Mouse (Mus musculus): ENCODE data around the gene Ffar3. TPM values are rescaled to one million over a fixed set of nuclear protein-coding genes. Genes with fewer than 3 reads are reported as not detected.

The Ffar3 gene
- polyA plus RNA-seq (2015; fragmentation: Nextera tagmentation; extraction: Ambion mirVana), result not detected in 2 replicates

DNA sequence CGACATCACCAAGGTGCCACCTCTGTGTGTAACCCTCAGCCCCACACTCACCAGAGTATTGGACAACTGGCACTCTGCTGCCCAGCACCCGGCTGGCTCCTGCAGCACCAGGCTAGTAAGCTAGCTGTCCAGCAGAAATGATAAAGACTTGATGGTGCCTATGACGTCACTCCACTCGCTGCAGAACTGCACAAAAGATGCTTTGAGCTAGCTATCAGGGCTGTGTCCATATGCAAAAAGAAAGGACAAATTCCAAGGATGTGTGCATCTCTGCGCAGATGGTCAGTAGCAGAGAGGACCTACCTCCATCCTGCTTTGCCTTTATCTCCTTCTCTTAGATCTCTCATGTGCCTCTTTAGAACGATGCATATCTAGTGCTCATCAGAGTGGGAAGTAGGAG lies at the start of gene Ffar3:
Gene Ffar3, minus strand, starts transcription at position 101 of the 400 bp plus-strand sequence.
- H3K9ac ChIP-seq, result no peak within 1 kb of the TSS
- WGBS, result 86% methylated on average over 6 of the region's 6 CpGs

DNA sequence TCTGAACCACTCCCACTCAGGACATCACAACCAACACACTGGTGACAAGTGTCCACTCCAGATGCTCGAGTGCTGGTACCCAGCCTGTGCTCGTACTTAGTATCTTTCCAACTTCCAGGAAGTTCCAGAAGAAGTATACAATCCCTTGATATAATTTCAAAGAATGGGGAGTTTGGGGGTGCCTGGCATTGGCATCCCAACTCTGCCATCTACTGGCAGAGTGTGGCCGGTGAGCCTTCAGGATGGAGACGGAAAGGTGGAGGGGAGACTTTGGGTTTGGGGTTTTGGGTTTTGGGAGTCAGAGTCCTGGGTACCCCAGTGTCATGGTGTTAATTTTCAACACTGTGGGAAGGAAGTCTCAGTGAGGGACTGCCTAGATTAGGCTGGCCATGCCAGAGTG lies 48.1 kb upstream of the Ffar3 start:
- no peak overlapping the region for H3K27ac ChIP-seq
- 60% methylated on average over 4 of the region's 4 CpGs for WGBS
- no peak overlapping the region for H3K9ac ChIP-seq
- no peak for ATAC-seq
- no peaks in the 10 kb centered on the region for H3K36me3 ChIP-seq (ENCODE audit: poor library complexity, severe bottlenecking)
- H3K27me3 ChIP-seq, result 0 out of 2 replicates have a peak, but pooled peaks cover 8% of the 10 kb centered on the region
- H3K4me2 ChIP-seq, result no peak overlapping the region
- no peak overlapping the region for H3K4me3 ChIP-seq
- H3K4me1 ChIP-seq, result peaks cover 10% of the 10 kb centered on the region
- no peaks in the 10 kb centered on the region for H3K9me3 ChIP-seq (replicated peaks)

More for the DNA sequence above, at the start of gene Ffar3:
- Histone ChIP-seq H3K36me3 (ENCODE audit: poor library complexity, severe bottlenecking) (no peaks in the 10 kb centered on the region), H3K4me3 (no peak within 1 kb of the TSS), H3K9me3 (replicated peaks) (no peaks in the 10 kb centered on the region), H3K27ac (no peak within 1 kb of the TSS), H3K4me2 (no peak within 1 kb of the TSS), H3K4me1 (no peaks in the 10 kb centered on the region), H3K27me3 (peaks cover 13% of the 10 kb centered on the region; the same call in 1 of the 2 replicates)
- ATAC-seq, result no peak

DNA sequence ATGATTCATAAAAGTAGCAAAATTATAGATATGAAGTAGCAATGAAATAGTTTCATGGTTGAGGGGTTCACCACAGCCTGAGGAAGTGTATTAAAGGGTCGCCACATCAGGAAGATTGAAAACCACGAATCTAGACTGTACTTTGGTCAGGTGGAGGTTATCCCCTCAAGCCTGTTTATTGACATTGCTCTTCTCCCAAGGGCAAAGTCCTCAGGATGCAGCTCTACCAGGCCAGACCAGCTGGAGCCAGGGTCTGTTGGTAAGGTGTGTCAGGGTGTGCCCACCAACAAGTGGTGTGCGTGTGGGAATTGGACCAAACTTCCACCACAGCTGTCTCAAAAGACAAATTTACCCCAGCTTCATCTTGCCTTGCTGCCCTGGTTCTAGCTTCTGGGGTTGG lies 39.2 kb upstream of the Ffar3 start:
- no peaks in the 10 kb centered on the region for H3K36me3 ChIP-seq (ENCODE audit: poor library complexity, severe bottlenecking)
- no peak for ATAC-seq
- no peaks in the 10 kb centered on the region for H3K27me3 ChIP-seq
- no peak overlapping the region for H3K4me3 ChIP-seq
- no peak overlapping the region for H3K9ac ChIP-seq
- no peaks in the 10 kb centered on the region for H3K9me3 ChIP-seq (replicated peaks)
- WGBS, result 94% methylated on average over 3 of the region's 3 CpGs
- no peaks in the 10 kb centered on the region for H3K4me1 ChIP-seq
- no peak overlapping the region for H3K27ac ChIP-seq
- no peak overlapping the region for H3K4me2 ChIP-seq

DNA sequence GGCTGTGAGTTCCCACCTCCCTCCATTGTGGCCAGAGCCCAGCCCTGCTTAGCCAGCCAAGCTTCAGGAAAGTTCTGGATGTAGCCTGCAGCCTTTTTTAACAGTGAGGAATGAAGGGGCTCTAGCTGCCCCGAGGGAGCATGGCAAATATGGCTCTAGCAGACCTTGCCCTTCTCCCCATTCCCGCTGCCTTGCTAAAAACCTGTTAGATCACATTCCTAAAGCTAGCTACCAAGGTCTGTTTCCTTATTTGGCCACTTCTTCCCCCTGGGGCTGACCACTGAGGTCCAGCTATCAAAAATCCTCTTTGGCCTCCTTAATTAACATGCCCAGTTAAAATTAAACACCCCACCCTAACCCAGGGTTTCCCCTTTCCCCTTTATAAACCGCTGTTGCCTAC lies 36.5 kb upstream of the Ffar3 start:
- Histone ChIP-seq H3K4me1 (no peaks in the 10 kb centered on the region), H3K27me3 (no peaks in the 10 kb centered on the region), H3K4me2 (no peak overlapping the region), H3K36me3 (ENCODE audit: poor library complexity, severe bottlenecking) (no peaks in the 10 kb centered on the region), H3K9me3 (replicated peaks) (no peaks in the 10 kb centered on the region), H3K9ac (no peak overlapping the region), H3K4me3 (no peak overlapping the region), H3K27ac (no peak overlapping the region)
- WGBS, result 64% methylated on average over 3 of the region's 3 CpGs
- no peak for ATAC-seq

DNA sequence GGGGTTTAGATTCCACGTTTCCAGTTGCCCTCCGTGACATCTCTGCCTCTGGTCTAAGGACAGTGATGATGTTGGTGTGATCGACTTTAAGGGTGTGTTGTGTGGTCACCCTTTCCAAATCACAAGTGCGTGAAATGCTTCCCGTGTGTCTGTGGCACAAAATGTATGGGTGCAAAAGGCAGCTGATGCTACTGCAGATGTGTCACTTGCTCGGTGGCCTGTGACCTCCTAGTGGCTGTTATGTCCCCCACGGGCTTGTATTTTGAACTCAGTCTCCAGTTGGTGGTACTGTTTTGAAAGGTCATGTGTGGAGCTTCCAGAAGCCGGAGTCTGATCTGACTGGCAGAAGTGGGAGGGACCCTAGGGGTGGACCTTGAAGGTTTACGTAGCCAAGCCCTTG lies 35.8 kb upstream of the Ffar3 start:
- no peak for ATAC-seq
- Histone ChIP-seq H3K36me3 (ENCODE audit: poor library complexity, severe bottlenecking) (no peaks in the 10 kb centered on the region), H3K4me3 (no peak overlapping the region), H3K27me3 (no peaks in the 10 kb centered on the region), H3K4me1 (no peaks in the 10 kb centered on the region), H3K4me2 (no peak overlapping the region), H3K9me3 (replicated peaks) (no peaks in the 10 kb centered on the region), H3K27ac (no peak overlapping the region), H3K9ac (no peak overlapping the region)
- 86% methylated on average over 9 of the region's 9 CpGs for WGBS

DNA sequence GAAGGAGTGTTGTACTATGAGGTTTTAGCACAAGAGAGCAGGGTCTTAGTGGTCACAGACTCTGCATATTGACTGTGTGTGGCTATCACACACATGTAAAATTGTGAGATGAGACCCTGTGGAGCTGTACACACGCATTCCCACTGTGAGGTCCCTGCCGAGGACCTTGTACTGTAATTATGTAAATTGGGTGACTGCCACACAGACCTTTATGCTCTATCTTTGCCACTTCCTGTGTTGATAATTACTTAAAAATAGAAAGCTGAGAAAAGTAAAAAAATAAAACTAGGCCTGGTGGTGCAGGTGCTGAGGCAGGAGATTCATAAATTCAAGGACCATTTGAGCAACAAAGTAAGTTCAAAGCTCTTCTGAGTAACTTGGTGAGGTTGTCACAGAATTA lies 34.7 kb upstream of the Ffar3 start:
- Histone ChIP-seq H3K9ac (no peak overlapping the region), H3K27ac (no peak overlapping the region), H3K27me3 (no peaks in the 10 kb centered on the region), H3K9me3 (replicated peaks) (no peaks in the 10 kb centered on the region), H3K4me3 (no peak overlapping the region), H3K4me2 (no peak overlapping the region), H3K4me1 (no peaks in the 10 kb centered on the region), H3K36me3 (ENCODE audit: poor library complexity, severe bottlenecking) (no peaks in the 10 kb centered on the region)
- WGBS, result 75% methylated on average over 2 of the region's 2 CpGs
- ATAC-seq, result no peak

DNA sequence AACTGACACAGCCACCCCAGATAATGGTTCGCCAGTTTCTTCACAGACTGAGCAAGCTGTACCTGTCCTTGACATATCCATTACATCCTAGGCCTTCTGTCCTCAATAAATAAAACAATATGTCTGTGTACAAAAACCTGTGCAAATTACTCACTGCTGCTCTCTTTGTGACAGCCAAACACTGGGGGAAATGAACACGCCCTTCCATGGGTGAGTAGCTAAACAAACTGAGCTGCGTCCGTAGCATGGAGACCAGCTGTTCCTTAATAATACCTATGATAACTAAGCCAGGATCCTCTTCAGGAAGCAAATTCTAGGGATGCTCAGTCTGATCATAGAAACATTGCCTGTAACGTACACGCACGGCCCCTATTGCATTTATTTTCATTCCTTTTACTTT lies 32.8 kb upstream of the Ffar3 start:
- Histone ChIP-seq H3K27me3 (no peaks in the 10 kb centered on the region), H3K4me2 (no peak overlapping the region), H3K4me1 (no peaks in the 10 kb centered on the region), H3K9me3 (replicated peaks) (no peaks in the 10 kb centered on the region), H3K9ac (no peak overlapping the region), H3K27ac (no peak overlapping the region), H3K36me3 (ENCODE audit: poor library complexity, severe bottlenecking) (no peaks in the 10 kb centered on the region), H3K4me3 (no peak overlapping the region)
- WGBS, result 85% methylated on average over 7 of the region's 7 CpGs
- ATAC-seq, result no peak

DNA sequence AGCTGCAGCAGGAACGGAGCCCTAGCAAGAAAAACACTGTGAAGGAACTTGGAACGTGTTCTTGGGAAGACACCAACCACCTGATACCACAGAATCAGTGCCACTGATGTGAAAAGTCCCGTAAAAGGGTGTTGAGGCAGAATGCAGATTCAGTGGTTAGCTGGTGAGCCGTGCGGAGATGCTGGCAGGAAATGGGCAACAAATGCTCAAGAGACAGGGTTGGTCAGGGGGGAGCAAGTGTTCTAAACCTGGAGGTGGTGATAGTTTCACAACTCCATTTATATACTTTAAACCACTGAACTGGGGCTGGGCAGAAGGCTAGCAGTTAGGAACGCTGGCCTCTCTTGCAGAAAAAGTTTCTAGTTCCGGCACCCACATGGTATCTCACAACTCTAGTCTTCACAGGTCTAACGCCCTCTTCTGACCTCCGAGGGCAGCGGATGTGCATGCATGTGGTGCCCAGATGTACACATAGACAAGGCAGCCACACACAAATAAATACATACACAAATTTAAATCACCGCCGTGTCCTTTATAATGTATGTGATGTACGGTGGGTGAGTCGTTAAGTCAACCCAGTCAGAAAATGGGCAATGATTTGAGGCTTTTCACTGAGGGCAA lies 31.7 kb upstream of the Ffar3 start:
- Histone ChIP-seq H3K27ac (no peak overlapping the region), H3K4me2 (no peak overlapping the region), H3K27me3 (no peaks in the 10 kb centered on the region), H3K9ac (no peak overlapping the region), H3K4me1 (no peaks in the 10 kb centered on the region), H3K4me3 (no peak overlapping the region), H3K36me3 (ENCODE audit: poor library complexity, severe bottlenecking) (no peaks in the 10 kb centered on the region), H3K9me3 (replicated peaks) (no peaks in the 10 kb centered on the region)
- ATAC-seq, result no peak
- WGBS, result 86% methylated on average over 14 of the region's 14 CpGs

DNA sequence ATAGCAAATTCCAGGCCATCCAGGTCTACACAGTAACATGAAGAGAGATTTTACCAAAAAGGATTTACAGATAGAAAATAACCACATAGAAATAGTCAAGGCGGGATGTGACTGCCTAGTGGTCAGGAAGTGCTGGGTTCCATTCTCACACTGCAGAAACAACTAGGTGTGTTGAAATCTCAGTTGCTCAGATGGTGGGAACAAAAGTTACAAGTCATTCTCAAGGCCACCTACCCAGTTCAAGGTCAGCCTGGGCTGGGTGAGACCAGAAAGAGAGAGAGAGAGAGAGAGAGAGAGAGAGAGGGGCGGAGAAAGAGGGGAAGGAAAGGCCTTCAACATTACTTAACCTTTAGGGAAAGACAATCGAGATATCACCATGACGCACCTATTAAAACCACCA lies 30.9 kb upstream of the Ffar3 start:
- 78% methylated on average over 4 of the region's 4 CpGs for WGBS
- Histone ChIP-seq H3K4me2 (no peak overlapping the region), H3K27ac (no peak overlapping the region), H3K9ac (no peak overlapping the region), H3K4me1 (no peaks in the 10 kb centered on the region), H3K4me3 (no peak overlapping the region), H3K36me3 (ENCODE audit: poor library complexity, severe bottlenecking) (no peaks in the 10 kb centered on the region), H3K27me3 (no peaks in the 10 kb centered on the region), H3K9me3 (replicated peaks) (no peaks in the 10 kb centered on the region)
- no peak for ATAC-seq

DNA sequence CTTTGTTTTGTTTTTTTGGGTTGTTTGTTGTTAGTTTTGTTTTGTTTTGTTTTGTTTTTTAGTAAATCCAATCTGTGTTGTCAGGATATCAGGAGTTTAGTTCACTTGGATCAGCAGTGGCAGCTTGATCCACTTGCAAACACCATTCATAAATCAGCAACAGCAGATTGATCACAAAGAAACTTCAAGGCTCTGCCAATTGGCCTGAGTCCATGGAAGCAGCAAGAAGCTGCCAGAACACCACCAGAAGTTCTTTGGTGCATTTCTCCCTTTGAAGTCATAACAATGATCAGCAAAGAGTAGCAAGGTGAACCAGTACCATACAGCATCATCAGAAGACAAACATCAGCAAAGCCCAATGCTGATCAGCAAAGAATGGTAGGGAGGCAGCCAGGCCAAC lies 28.1 kb upstream of the Ffar3 start:
- H3K4me3 ChIP-seq, result no peak overlapping the region

DNA sequence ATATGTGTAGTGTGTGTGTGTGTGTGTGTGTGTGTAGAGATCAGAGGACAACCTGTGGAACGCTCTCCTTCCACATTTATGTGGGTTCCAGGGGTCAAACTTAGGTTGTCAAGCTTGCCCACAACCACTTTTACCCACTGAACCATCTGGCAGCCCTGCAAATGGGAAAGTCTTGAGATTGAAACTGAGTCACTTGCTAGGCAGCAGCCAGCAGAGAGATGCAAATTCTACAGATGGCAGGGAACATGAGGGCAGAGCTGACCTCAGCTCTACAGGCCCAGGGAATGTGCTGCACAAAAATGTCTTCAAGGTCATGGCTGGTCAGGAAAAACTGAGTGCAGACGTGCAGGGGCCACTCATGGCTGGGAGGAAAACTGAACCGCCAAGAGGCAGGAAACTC lies 25.4 kb upstream of the Ffar3 start:
- no peaks in the 10 kb centered on the region for H3K4me1 ChIP-seq
- no peak overlapping the region for H3K4me2 ChIP-seq
- H3K27ac ChIP-seq, result no peak overlapping the region
- no peak for ATAC-seq
- WGBS, result 91% methylated on average over 3 of the region's 3 CpGs
- no peak overlapping the region for H3K9ac ChIP-seq
- no peak overlapping the region for H3K4me3 ChIP-seq
- H3K36me3 ChIP-seq (ENCODE audit: poor library complexity, severe bottlenecking), result no peaks in the 10 kb centered on the region
- H3K9me3 ChIP-seq (replicated peaks), result no peaks in the 10 kb centered on the region
- no peaks in the 10 kb centered on the region for H3K27me3 ChIP-seq

More for the DNA sequence above, 28.1 kb upstream of the Ffar3 start:
- Histone ChIP-seq H3K4me1 (no peaks in the 10 kb centered on the region), H3K27me3 (no peaks in the 10 kb centered on the region), H3K36me3 (ENCODE audit: poor library complexity, severe bottlenecking) (no peaks in the 10 kb centered on the region), H3K9me3 (replicated peaks) (no peaks in the 10 kb centered on the region), H3K9ac (no peak overlapping the region), H3K4me2 (no peak overlapping the region), H3K27ac (no peak overlapping the region)
- no peak for ATAC-seq

DNA sequence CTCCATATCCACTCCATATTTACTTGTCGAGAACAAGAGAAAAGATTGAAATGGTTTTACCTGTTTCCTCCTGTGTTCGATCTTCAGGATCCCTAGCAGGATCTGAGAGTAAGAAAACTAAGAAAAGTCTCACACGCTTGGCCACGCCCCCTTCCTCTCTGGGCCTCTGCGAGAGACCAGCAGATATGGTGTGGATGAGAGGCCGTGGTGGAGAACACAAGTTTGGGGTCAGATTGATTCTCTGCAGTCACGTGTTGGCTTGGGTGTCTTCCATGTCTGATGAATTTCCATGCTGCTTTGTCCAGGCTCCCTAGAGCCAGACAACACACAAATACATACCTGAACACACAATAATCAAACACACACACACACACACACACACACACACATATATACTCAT lies 24.2 kb upstream of the Ffar3 start, which contains the start of gene Cd22:
Gene Cd22, minus strand, starts transcription at position 167 of the 400 bp plus-strand sequence.
- Histone ChIP-seq H3K4me3 (no peak within 1 kb of the TSS), H3K4me1 (no peaks in the 10 kb centered on the region), H3K36me3 (ENCODE audit: poor library complexity, severe bottlenecking) (no peaks in the 10 kb centered on the region), H3K27ac (no peak within 1 kb of the TSS), H3K4me2 (no peak within 1 kb of the TSS), H3K9ac (no peak within 1 kb of the TSS), H3K9me3 (replicated peaks) (no peaks in the 10 kb centered on the region), H3K27me3 (no peaks in the 10 kb centered on the region)
- 79% methylated on average over 7 of the region's 7 CpGs for WGBS
- ATAC-seq, result no peak

DNA sequence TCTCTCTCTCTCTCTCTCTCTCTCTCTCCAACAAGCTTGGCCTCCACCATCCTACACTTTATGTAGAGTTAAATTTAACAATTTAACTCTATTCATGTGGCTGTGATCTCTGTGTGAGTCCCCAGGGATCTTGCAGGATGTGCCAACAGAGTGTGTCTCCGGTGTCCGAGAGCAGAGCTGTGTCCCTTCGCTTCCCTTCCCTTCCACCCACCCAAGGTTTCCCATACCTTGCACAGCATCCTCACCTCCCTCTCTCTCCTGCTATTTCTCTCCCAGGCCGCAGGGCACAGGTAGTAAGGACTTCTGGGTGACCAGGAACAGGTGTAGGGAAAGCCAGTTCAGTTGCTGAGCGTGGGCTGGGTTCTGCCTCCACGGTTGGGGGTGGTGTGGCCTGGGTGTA lies 23.0 kb upstream of the Ffar3 start:
- Histone ChIP-seq H3K4me1 (no peaks in the 10 kb centered on the region), H3K9ac (no peak overlapping the region), H3K36me3 (ENCODE audit: poor library complexity, severe bottlenecking) (no peaks in the 10 kb centered on the region), H3K9me3 (replicated peaks) (no peaks in the 10 kb centered on the region), H3K4me2 (no peak overlapping the region), H3K4me3 (no peak overlapping the region), H3K27me3 (no peaks in the 10 kb centered on the region), H3K27ac (no peak overlapping the region)
- 79% methylated on average over 6 of the region's 6 CpGs for WGBS
- ATAC-seq, result no peak
